Mouse (Mus musculus): ENCODE data around the gene Mif4gd. TPM values are rescaled to one million over a fixed set of nuclear protein-coding genes. Genes with fewer than 3 reads are reported as not detected.

Gene Mif4gd
- polyA plus RNA-seq, 1 experiment from 2014 or later, result 57.3 TPM

DNA sequence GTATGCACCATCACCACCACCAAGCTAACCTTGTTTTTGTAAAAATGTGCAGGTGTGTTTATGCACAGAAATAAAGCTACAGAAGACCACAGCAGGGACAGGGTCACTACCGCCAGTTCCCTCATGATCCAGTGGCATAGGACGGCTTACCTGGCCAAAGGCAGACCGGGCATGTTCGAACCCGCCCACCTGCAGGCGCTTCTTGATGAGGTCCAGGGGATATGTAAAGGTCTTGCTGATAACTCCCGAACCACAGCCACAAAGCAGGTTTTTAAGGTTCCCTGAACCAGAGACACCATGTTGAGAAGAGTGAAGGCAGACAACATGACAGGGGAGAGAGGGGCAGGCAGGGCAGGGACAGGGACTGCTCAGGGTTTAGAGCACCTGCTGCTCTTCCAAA is 3.6 kb upstream of the Mif4gd start:
- ATAC-seq (replicated peaks; ENCODE audit: low FRiP score, low read depth) (no peak), DNase-seq (ENCODE audit: low spot score) (no peak)
- Histone ChIP-seq H3K4me3 (replicated peaks; ENCODE audit: low read depth, low read length) (no peak overlapping the region), H3K36me3 (ENCODE audit: insufficient read depth, low read length) (peaks cover 26% of the 10 kb centered on the region), H3K9me3 (replicated peaks; ENCODE audit: low read length) (no peaks in the 10 kb centered on the region), H3K9ac (ENCODE audit: low read depth, low read length) (no peak overlapping the region), H3K27ac (no peak overlapping the region), H3K4me2 (ENCODE audit: low read length) (no peak overlapping the region), H3K4me1 (replicated peaks; ENCODE audit: insufficient read depth, low read length) (peaks cover 18% of the 10 kb centered on the region; the same call in 1 of the 2 replicates), H3K27me3 (ENCODE audit: insufficient read depth, low read length) (no peaks in the 10 kb centered on the region)
- no peak for TF ChIP-seq CTCF (IDR thresholded peaks at IDR 0.05; ENCODE audit: low read depth)
- WGBS, result 93% methylated on average over 7 of the region's 7 CpGs

DNA sequence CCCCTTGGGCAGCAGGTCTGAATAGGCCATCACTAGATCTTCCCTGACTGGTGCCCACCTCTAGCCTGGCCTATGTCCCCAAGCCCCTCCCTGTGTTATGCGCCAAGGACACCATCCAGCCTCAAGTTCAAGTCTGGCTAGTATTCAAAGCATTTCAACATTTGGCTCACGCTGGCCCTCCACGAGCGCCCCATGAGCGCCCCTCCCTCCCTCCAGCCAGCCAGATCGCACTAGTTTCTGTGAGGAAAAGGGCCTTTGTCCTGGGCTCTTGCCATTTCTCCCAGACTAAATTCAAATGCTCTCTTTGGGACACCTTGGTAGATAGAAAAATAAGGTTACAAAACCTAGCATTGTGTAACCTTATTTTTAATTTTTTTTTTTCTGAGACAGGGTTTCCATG is 3.1 kb upstream of the Mif4gd start:
- DNase-seq (ENCODE audit: low spot score) (no peak), ATAC-seq (replicated peaks; ENCODE audit: low FRiP score, low read depth) (no peak)
- no peak for TF ChIP-seq CTCF (IDR thresholded peaks at IDR 0.05; ENCODE audit: low read depth)
- no peak overlapping the region for H3K4me2 ChIP-seq (ENCODE audit: low read length)
- H3K27me3 ChIP-seq (ENCODE audit: insufficient read depth, low read length), result no peaks in the 10 kb centered on the region
- 0 out of 2 replicates have a peak overlapping the region, but pooled peaks have one; percentile 13 for H3K9ac ChIP-seq (ENCODE audit: low read depth, low read length)
- H3K27ac ChIP-seq, result 0 out of 2 replicates have a peak overlapping the region, but pooled peaks have one; percentile 77
- peaks cover 18% of the 10 kb centered on the region; the same call in 1 of the 2 replicates for H3K4me1 ChIP-seq (replicated peaks; ENCODE audit: insufficient read depth, low read length)
- 91% methylated on average over 6 of the region's 6 CpGs for WGBS
- peaks cover 25% of the 10 kb centered on the region for H3K36me3 ChIP-seq (ENCODE audit: insufficient read depth, low read length)
- no peaks in the 10 kb centered on the region for H3K9me3 ChIP-seq (replicated peaks; ENCODE audit: low read length)
- no peak overlapping the region for H3K4me3 ChIP-seq (replicated peaks; ENCODE audit: low read depth, low read length)

DNA sequence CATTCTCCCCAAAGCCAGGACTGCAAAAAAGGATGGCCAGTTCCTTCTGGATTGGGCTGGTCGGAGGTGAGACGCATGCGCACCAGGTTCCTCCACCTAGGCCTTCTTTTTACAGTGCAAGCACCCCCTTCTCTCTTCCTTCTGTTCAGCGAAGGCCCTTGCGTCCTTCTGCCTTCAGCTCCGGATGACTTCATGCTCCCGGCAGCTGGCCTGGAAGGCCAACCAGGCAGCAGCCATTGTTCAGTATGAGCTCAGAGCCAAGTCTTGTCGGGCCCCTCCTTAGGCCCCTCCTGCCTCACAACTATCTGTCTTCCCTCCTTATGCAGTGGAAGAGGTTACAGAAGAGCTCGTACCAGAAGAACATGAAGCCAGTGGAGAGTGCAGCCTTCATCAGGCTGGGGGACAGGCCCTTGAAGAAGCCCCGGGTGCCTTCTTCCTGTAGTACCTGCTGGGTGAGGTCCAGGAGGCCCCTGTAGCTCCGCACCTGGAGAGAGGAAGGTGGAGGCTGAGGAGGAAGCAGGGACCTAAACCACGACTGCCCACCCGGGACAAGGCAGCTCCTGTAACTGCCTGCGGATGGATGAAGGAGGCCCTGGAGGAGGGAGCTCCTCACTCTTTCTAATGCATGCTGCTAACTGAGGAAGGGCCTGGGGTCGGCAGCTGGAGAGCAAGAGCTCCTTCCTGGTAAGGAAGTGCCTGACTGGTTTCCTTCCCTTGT is 2.5 kb upstream of the Mif4gd start:
- ATAC-seq (replicated peaks; ENCODE audit: low FRiP score, low read depth), result 0 out of 2 replicates have a peak, but pooled peaks have one; percentile 2
- H3K9me3 ChIP-seq (replicated peaks; ENCODE audit: low read length), result no peaks in the 10 kb centered on the region
- 0 out of 2 replicates have a peak overlapping the region, but pooled peaks have one; percentile 13 for H3K9ac ChIP-seq (ENCODE audit: low read depth, low read length)
- no peak overlapping the region for H3K4me3 ChIP-seq (replicated peaks; ENCODE audit: low read depth, low read length)
- 0 out of 2 replicates have a peak, but pooled peaks cover 19% of the 10 kb centered on the region for H3K36me3 ChIP-seq (ENCODE audit: insufficient read depth, low read length)
- 62% methylated on average over 15 of the region's 15 CpGs for WGBS
- TF ChIP-seq CTCF (IDR thresholded peaks at IDR 0.05; ENCODE audit: low read depth), result no peak
- DNase-seq (ENCODE audit: low spot score), result no peak
- H3K27me3 ChIP-seq (ENCODE audit: insufficient read depth, low read length), result no peaks in the 10 kb centered on the region
- H3K4me1 ChIP-seq (replicated peaks; ENCODE audit: insufficient read depth, low read length), result peaks cover 18% of the 10 kb centered on the region; the same call in 1 of the 2 replicates
- no peak overlapping the region; the same call in 1 of the 2 replicates for H3K4me2 ChIP-seq (ENCODE audit: low read length)
- H3K27ac ChIP-seq, result peak overlapping the region; percentile 77

- Histone ChIP-seq H3K4me2 (ENCODE audit: low read length) (no peak overlapping the region), H3K27ac (peak overlapping the region; percentile 77), H3K36me3 (ENCODE audit: insufficient read depth, low read length) (0 out of 2 replicates have a peak, but pooled peaks cover 15% of the 10 kb centered on the region), H3K9me3 (replicated peaks; ENCODE audit: low read length) (no peaks in the 10 kb centered on the region), H3K27me3 (ENCODE audit: insufficient read depth, low read length) (no peaks in the 10 kb centered on the region), H3K4me3 (replicated peaks; ENCODE audit: low read depth, low read length) (no peak overlapping the region), H3K4me1 (replicated peaks; ENCODE audit: insufficient read depth, low read length) (peaks cover 18% of the 10 kb centered on the region; the same call in 1 of the 2 replicates), H3K9ac (ENCODE audit: low read depth, low read length) (no peak overlapping the region)
- DNase-seq (ENCODE audit: low spot score) (peak; percentile 62), ATAC-seq (replicated peaks; ENCODE audit: low FRiP score, low read depth) (peak; percentile 25; the same call in 1 of the 2 replicates)
- WGBS, result 49% methylated on average over 10 of the region's 10 CpGs
- no peak for TF ChIP-seq CTCF (IDR thresholded peaks at IDR 0.05; ENCODE audit: low read depth)
These were observed 1.8 kb upstream of the Mif4gd start for GRCm38 (mm10) chr11:115614346-115615107.

DNA sequence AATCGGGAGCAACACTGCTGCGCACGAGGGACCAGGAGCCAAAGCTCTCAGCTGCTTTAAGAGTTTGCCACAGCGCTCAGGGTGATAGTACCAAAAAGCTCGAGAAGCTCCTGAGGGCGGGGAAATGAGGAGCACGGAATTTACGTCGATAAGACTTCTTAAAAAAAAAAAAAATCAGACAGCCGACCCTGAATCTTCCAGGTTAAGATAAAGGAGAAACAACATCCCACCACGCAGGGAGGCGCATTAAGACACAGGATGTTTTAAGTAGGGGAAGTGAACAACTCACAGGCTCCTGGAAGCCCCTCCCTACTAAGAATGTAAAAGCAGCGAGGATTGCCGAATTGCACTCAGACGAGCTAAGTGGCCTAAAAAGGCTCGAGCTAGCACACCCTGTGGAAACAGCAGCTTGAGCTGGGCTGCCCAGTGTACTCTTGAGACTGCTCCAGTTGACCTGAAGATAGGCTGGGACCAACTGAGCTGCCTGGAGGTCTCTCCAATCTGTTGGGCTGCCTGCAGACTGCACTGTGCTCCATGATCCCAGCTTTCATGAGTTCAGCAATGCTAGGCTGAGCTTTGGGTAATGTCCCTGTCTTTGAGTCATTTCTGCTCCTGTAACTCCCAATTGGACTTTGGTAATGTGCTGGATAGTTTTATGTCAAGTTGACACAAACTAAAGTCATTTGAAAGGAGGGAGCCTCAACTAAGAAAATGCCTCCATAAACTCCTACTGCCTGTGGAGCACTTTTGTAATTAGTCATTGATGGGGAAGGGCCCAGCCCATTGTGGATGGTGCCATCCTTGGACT is 573 bp upstream of the Mif4gd start:
- TF ChIP-seq CTCF (IDR thresholded peaks at IDR 0.05; ENCODE audit: low read depth), result no peak
- ATAC-seq (replicated peaks; ENCODE audit: low FRiP score, low read depth) (no peak), DNase-seq (ENCODE audit: low spot score) (no peak)
- under 1% methylated on average over 16 of the region's 16 CpGs for WGBS
- peak overlapping the region; percentile 71 for H3K4me3 ChIP-seq (replicated peaks; ENCODE audit: low read depth, low read length)
- H3K36me3 ChIP-seq (ENCODE audit: insufficient read depth, low read length), result peaks cover 22% of the 10 kb centered on the region
- peaks cover 18% of the 10 kb centered on the region; the same call in 1 of the 2 replicates for H3K4me1 ChIP-seq (replicated peaks; ENCODE audit: insufficient read depth, low read length)
- H3K4me2 ChIP-seq (ENCODE audit: low read length), result peak overlapping the region; percentile 83
- H3K27ac ChIP-seq, result peak overlapping the region; percentile 98
- H3K9me3 ChIP-seq (replicated peaks; ENCODE audit: low read length), result no peaks in the 10 kb centered on the region
- peak overlapping the region; percentile 77; the same call in 1 of the 2 replicates for H3K9ac ChIP-seq (ENCODE audit: low read depth, low read length)
- H3K27me3 ChIP-seq (ENCODE audit: insufficient read depth, low read length), result no peaks in the 10 kb centered on the region
